Mouse (Mus musculus) right cerebral cortex, postnatal 36 days (tissue): ENCODE measurements around the gene Ifitm3.
"Not testable (repeated sequence)": the region's sequence is repeated elsewhere in the genome, so short reads cannot be mapped to it uniquely, and the experiment has no call there.

Experiments
- DNase-seq, 2 experiments: peaks; one replicate each; pipeline ENCODE4 v3.0.0; 2022; ENCODE audit warnings: low spot score in 2 of 2, mixed read lengths in 1 of 2

The Ifitm3 gene

GRCm38 (mm10) chr7:141000881-141001708 lies 9.5 kb downstream of the Ifitm3 start:
- DNase-seq, result no peak

DNA sequence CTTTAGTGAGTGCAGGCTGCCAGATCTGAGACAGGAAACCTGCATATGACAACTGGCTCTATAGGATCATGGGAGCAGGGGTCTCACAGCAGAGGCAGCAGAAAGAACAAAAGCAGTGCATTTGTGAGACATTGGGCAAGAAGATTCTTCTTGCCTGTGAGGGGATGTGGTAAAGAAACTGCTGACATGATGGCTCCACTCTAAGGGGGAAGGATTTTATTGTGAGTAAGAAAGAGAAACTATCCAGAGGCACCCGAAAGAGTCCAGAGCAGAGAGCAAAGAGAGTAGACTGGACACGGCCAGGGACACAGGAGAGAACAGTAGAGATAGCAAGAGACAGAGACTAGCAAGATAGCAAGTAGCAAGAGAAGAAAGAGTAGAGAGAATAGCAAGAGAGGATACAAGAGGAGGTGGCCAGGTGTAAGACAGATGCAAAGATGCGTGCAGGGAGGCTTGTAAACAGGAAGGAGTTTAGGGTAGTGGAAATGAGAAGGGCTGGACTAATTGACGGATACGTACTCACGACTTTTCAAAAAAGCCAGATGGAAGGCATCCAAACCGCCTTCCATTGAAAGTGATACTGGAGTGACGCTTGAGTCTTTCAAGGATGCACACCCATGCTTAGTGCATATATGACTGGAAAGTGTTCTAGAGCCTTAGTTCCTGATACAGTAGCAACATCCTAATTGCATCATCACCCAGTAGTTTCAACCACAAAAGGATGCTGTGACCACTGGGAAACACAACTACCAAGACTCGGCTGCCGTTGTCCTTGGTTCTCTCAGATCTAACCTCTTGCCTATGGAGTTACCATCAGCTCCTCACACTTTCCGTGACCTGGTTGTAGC lies 11.5 kb downstream of the Ifitm3 start:
- DNase-seq, result no peak

- no peak for DNase-seq
These were observed 12.8 kb downstream of the Ifitm3 start for GRCm38 (mm10) chr7:140997817-140998216.

DNA sequence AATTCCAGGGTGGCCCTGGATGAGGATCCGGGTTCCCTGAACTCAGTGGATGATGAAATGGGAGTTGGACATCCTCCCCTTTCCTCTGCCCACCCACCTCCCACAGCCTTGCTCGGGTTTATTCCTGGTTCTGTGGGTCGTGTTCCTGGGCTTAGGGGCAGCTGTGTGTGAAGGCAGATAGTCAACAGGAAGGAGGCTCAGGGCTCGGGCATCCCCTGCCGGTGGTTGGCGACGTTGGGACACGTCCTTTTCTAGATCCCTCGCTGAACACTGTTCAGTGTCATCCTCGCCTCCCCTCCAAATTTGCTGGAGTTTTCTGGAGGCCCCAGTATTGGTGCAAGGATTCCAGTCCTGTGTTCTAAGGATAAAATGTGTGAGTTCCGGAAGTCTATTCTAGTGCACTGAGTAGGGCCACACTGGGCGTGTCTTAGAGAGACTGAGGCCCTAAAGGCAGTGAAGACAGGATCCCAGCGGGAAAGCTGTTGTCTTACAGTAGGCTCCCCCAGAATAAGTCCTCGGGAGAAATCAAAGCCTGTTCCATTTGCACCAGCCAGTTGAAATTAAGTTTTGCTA lies 19.4 kb downstream of the Ifitm3 start:
- no peak for DNase-seq

GRCm38 (mm10) chr7:140990622-140991021 lies 19.9 kb downstream of the Ifitm3 start:
- no peak for DNase-seq

DNA sequence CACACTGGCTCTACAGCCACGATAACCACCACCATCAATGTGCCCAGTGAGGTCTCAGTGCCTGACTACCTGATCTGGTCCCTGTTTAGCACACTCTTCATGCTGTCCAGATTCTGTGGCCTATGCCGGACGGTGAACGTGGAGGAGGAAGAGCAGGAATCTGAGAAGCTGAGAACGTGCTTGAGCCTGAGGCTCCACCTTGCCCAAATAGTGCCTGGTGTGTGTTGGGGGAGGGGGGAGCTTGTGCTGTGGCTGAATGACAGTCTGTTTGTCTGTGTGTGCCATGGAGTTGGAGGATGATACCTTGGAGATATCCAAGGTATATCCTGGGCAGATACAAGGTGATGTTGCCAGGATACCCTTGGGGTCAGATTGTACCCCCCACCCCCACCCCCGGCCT lies 20.4 kb downstream of the Ifitm3 start:
- DNase-seq, result no peak

DNA sequence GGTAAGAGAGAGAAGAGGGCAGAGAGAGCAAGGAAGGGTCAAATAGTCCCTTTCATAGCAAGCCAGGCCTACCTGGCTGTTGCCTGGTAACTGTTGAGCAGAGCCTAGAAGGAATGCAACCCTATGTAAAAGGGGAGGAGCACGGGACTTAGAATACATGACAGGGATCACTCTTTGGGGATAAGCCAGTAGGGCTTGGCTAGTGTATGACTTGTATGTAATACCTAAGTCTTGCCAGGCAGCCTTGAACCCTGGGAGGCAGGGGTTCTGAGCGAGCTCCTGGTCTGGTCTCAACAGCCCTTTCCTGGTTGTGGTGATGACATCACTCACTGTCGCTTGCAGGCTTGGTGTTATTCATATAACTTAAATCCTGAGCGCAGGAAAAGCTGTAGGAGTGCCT lies 21.5 kb downstream of the Ifitm3 start:
- DNase-seq, result no peak

GRCm38 (mm10) chr7:140987182-140988138 lies 23.1 kb downstream of the Ifitm3 start:
- peak; percentile 26 to 41 for DNase-seq

DNA sequence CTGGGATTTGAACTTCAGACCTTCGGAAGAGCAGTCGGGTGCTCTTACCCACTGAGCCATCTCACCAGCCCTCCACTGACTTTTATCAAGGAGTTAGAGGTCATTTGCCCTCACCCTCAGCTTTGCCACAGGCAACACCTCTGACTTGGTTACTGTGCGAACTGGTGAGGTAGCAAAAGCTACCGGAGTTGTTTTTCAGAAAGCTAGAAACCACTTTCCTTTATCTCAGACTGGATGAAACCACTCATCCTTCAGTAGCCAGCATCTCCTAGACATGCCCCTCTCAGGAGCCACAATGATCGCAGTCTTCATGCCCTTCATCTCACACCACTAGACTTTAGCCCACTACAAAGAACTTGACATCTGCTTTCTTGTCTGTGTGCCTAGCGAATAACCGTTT lies 27.6 kb downstream of the Ifitm3 start:
- no peak for DNase-seq

DNA sequence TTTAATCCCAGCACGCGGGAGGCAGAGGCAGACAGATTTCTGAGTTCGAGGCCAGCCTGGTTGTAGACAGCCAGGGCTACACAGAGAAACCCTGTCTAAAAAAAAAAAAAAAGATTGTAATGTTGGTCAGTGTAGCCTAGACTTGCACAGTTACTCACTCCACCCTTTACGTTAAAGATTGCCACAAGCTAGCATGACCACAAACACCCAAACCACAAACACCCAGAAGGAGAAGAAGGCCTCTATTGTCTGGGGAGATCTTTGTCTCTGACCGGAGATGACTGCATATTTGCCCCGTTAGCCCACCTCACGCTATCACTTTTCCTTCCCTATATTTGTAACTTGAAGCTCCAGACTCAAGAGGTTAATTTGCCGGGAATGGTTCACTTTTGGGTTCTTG lies 28.9 kb downstream of the Ifitm3 start:
- DNase-seq, result no peak

- not testable (repeated sequence) for DNase-seq
These were observed 33.9 kb downstream of the Ifitm3 start for GRCm38 (mm10) chr7:140976720-140977119.

DNA sequence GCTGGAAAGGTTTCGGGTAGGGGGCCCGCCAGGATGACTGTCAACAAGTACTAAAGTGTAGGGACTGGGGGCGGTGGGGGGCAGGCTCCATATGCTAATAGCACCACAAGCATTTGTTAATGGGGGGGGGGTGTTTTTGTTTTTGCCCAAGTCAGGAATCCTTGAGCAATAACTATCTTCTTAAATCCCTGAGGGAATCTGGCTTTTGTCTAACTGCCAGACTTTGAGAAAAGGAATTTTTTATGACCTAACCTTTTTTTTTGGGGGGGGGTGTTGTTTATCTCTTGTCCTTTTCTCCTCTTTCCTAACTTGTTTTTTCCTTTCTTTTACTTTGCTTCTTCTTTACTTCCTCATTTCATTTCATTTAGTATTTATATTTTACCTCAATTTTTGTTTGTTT lies 35.1 kb downstream of the Ifitm3 start:
- no peak for DNase-seq

- DNase-seq, result no peak
These were observed 35.6 kb downstream of the Ifitm3 start for GRCm38 (mm10) chr7:140974940-140975339.

- no peak for DNase-seq
These were observed 37.0 kb downstream of the Ifitm3 start for GRCm38 (mm10) chr7:140973396-140974165.

DNA sequence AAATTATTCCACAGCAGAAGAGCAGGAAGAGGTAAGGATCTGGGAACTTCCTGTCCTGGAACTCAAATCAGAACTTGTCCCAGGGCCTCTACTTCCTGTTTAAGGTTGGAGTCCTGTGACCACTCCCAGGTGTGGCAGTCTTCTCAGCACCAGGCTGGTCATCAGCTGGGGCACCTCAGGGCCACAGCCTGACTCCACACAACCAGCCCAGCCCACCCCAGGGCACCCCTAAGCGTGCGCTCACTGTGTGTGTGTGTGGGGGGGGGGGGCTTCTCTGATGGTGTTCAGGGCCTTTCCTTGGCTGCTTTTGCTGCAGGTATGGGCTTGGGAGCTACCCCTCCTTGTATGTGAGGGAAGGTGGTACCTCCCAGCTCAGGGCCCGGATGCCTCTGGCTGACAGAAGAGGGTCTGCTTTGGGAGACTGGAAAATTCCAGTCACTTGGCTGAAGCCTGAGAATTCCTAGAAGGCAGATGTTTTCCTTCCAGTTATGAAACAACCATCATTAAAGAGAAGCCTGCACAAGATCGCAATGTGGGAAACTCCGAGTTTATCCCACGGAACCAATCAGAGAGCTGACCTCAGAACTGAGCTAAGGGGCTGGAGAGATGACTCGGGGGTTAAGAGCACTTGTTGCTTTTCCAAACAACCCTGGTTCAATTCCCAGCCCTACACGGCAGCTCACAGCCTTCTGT lies 38.9 kb downstream of the Ifitm3 start:
- no peak for DNase-seq

GRCm38 (mm10) chr7:140970931-140971330 lies 39.6 kb downstream of the Ifitm3 start:
- DNase-seq, result no peak

GRCm38 (mm10) chr7:140968710-140969109 lies 41.9 kb downstream of the Ifitm3 start:
- not testable (repeated sequence) for DNase-seq

DNA sequence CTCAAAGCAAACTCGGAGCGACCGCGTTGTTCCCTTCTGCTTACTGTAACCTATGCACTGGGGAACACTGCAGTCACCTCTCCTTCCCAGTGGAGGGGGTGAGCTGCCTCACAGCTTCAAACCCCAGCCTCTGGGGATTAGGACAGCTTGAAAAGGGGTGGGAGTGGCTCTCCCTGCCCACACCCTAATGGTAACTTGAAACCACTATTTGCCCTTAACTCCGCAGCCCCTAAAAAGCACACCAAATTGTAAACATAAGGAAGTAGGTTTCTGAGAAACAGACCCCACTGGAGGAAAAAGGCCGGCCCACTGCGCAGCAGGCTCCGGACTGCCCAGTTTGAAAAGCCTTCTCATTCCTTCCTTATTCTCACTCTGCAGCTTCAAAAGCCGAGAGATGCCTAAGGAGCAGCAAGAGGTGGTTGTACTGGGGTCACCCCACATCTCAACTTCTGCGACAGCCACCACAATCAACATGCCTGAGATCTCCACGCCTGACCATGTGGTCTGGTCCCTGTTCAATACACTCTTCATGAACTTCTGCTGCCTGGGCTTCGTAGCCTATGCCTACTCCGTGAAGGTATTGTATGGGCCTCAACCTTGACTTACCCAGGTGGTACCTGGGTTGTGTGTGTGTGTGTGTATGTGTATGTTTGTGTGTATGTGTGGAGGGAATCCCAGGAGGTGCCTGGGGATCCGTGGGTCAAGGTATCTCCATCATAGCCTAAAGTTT lies 42.5 kb downstream of the Ifitm3 start:
- no peak for DNase-seq

DNA sequence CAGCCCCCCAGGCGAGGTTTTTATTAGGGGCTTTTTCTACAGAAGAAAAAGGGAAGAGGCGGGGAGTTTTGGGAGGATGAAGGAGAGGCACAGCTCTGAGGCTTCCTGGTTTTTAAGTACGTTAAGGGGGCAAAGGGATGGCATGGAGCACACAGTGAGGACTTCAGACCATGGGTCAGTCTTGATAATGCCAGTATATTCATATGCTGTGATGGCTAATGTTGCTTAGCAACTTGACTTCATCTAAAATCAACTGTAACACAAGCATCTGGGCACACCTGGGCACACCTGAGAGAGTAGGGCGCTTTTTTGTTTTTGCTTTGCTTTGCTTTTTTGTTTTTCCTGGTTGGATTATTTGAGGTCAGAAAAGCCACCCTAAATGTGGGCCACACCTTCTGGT lies 43.6 kb downstream of the Ifitm3 start, which contains the start of gene Ifitm1:
Gene Ifitm1 (plus strand): TSS at position 301 of the 400 bp plus-strand sequence.
- no peak for DNase-seq
